Mouse (Mus musculus) olfactory bulb, adult 2 months (tissue): ENCODE data around the gene Gab2.

Source experiments
- CTCF ChIP-seq: fragments of 200-500 bp; IDR thresholded peaks from 2 replicates; pipeline ENCODE4 v1.5.1; 2012; ENCODE audit warnings: low read depth, mild to moderate bottlenecking, low read length, moderate library complexity; ENCODE audit not compliant: insufficient read depth
- POLR2A ChIP-seq: fragments of 200-500 bp; IDR thresholded peaks from 2 replicates; pipeline ENCODE4 v1.6.1; 2012; ENCODE audit warnings: mild to moderate bottlenecking, low read depth, low read length, moderate library complexity; ENCODE audit not compliant: insufficient read depth

DNA sequence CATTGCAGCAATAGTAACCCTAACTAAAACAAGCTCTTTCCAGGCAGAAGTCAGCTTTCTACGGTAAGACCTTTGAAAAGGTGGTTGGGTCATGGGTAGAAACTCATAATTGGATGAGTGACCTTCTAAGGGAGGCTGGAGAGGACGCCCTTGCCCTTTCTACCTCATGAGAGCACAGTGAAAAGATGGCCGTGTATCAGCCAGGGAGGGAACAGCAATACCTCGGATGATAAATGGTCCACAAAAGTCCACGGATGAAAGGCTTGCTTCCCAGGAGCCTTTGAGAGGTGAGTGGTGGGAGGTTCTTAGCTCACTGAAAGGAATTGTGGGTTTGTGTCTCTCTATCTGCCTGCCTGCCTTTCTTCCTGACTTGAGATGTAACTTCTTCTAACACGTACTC lies 272.0 kb downstream of the Gab2 start:
- no peak for TF ChIP-seq POLR2A
- TF ChIP-seq CTCF = no peak
